Mouse (Mus musculus) neural tube, embryonic 15.5 days (tissue): ENCODE results near the gene Gm44805. TPM values are rescaled to one million over a fixed set of nuclear protein-coding genes. Genes with fewer than 3 reads are reported as not detected.

Experiments
- ATAC-seq: fragments of 200-750 bp; cut with Nextera tagmentation; 2 replicates; pipeline ENCODE4 v1.8.0; 2017; ENCODE audit warnings: mild to moderate bottlenecking, moderate TSS enrichment, moderate library complexity; ENCODE audit not compliant: low FRiP score
- H3K27ac ChIP-seq: fragments of 300-500 bp; sonication (generic); replicated peaks from 2 replicates; pipeline ENCODE4 v1.5.1; 2015; ENCODE audit warnings: mild to moderate bottlenecking, inconsistent platforms
- H3K27me3 ChIP-seq: fragments of 300-500 bp; sonication (generic); replicated peaks from 2 replicates; pipeline ENCODE4 v1.6.1; 2015; ENCODE audit warnings: inconsistent platforms
- H3K36me3 ChIP-seq: fragments of 300-500 bp; sonication (generic); 2 replicates; pipeline ENCODE4 v1.6.1; 2015; ENCODE audit warnings: inconsistent platforms
- H3K4me1 ChIP-seq: fragments of 300-500 bp; sonication (generic); 2 replicates; pipeline ENCODE4 v1.6.1; 2015; ENCODE audit warnings: inconsistent platforms
- H3K4me2 ChIP-seq: fragments of 300-500 bp; sonication (generic); 2 replicates; pipeline ENCODE4 v1.6.1; 2015; ENCODE audit warnings: inconsistent platforms, mild to moderate bottlenecking, moderate library complexity
- H3K4me3 ChIP-seq: fragments of 300-500 bp; sonication (generic); replicated peaks from 2 replicates; pipeline ENCODE4 v1.5.1; 2015; ENCODE audit warnings: mild to moderate bottlenecking, inconsistent platforms
- H3K9ac ChIP-seq: fragments of 300-500 bp; sonication (generic); replicated peaks from 2 replicates; pipeline ENCODE4 v1.6.1; 2015; ENCODE audit warnings: mild to moderate bottlenecking, inconsistent platforms
- H3K9me3 ChIP-seq: fragments of 300-500 bp; sonication (generic); replicated peaks from 2 replicates; pipeline ENCODE4 v1.6.1; 2016; ENCODE audit warnings: inconsistent platforms
- WGBS: fragments of 180-500 bp; shearing (Covaris S2); methylation state at CpG from one replicate; pipeline ENCODE4 v1.1.7; 2015; ENCODE audit warnings: mixed read lengths; 5-methylcytosine and 5-hydroxymethylcytosine counted together
- polyA plus RNA-seq: library from polyadenylated mRNA; unstranded; fragments of >200 nt; fragmentation: Nextera tagmentation; extraction: Ambion mirVana; gene quantifications from 2 replicates; pipeline ENCODE4 v1.2.1, GENCODE M21; 2015

Gm44805 gene
- polyA plus RNA-seq, 1 experiment from 2014 or later = not detected

- Histone ChIP-seq H3K4me2 (peak overlapping the region; percentile 60), H3K27me3 (no peaks in the 10 kb centered on the region), H3K27ac (peak overlapping the region; percentile 71), H3K4me3 (peak overlapping the region; percentile 29), H3K9me3 (no peaks in the 10 kb centered on the region), H3K9ac (peak overlapping the region; percentile 38), H3K36me3 (peaks cover 10% of the 10 kb centered on the region; the same call in 1 of the 2 replicates), H3K4me1 (peaks cover 32% of the 10 kb centered on the region)
- no peak for ATAC-seq
- 4% methylated on average over 28 of the region's 28 CpGs for WGBS
These were observed 17.0 kb upstream of the Gm44805 start for GRCm38 (mm10) chr7:19697949-19698906.

DNA sequence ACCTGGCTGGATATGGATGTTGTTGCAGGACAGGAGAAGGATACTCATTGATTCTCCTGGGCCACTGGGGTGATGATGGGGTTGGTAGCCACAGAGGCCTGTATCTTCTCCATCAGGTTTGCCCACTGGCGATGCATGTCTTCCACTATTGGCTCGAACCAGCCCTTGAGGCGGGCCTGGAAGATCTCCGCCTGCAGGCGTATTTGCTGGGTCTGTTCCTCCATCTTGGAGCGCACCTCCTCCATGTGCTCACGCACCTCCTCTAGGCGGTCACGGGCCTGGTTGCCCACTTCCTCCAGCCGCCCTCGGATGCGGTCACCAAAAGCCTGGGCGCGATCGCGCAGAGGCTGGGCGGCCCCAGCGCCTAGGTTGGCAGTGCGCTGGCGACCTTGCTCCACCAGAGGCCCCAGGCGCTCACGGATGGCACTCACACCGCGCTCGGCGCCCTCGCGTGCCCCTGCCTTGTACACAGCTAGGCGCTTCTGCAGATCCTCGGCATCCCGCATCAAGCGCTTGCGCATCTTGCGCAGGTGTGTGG, 15.2 kb upstream of the Gm44805 start:
- H3K4me3 ChIP-seq = no peak overlapping the region
- peaks cover 32% of the 10 kb centered on the region for H3K4me1 ChIP-seq
- no peak overlapping the region for H3K9ac ChIP-seq
- H3K9me3 ChIP-seq = no peaks in the 10 kb centered on the region
- no peak overlapping the region for H3K27ac ChIP-seq
- no peaks in the 10 kb centered on the region for H3K27me3 ChIP-seq
- H3K36me3 ChIP-seq = 0 out of 2 replicates have a peak, but pooled peaks cover 4% of the 10 kb centered on the region
- ATAC-seq = no peak
- WGBS = 96% methylated on average over 34 of the region's 34 CpGs
- H3K4me2 ChIP-seq = 0 out of 2 replicates have a peak overlapping the region, but pooled peaks have one; percentile 60

DNA sequence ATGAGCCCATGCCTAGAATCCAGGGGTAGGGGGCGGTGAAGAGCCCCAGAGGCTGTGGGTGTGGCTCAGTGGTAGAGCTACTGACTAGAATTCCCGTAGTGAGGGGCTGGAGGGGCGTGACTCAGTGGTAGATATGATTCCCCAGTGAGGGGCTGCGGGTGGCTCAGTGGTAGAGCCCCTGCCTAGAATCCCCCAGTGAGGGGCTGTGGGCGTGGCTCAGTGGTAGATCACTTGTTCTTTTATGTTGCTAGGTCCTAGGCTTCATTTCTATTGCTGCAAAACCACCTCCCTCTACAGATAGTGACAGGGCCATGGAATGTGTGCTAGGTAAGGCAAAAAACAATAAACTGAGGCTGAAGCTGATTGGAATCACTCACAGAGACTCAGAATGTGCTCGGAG, 14.7 kb upstream of the Gm44805 start:
- no peak overlapping the region for H3K4me3 ChIP-seq
- no peaks in the 10 kb centered on the region for H3K9me3 ChIP-seq
- H3K4me1 ChIP-seq = peaks cover 30% of the 10 kb centered on the region
- no peak overlapping the region for H3K4me2 ChIP-seq
- WGBS = 86% methylated on average over 6 of the region's 6 CpGs
- no peak overlapping the region for H3K27ac ChIP-seq
- ATAC-seq = no peak
- no peak overlapping the region for H3K9ac ChIP-seq
- 0 out of 2 replicates have a peak, but pooled peaks cover 4% of the 10 kb centered on the region for H3K36me3 ChIP-seq
- no peaks in the 10 kb centered on the region for H3K27me3 ChIP-seq

DNA sequence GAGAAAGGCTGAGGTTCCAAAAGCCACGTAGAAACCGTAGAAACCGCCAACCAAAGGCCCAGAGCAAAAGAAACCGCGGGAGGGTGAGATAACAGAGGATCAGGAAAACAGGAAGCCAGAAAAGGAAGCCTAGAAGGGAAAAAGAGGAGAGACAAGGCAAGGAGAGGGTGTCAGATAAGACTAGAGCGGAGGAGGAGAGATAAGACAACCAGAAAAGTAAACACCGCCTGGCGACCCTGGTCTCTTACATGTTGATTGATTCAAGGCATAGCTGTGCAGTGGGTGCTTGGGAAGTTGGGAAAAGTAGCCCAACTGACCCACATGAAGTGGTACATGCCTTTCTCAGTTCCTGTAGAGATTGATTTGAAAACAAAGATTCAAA, 14.0 kb upstream of the Gm44805 start:
- H3K4me1 ChIP-seq = peaks cover 28% of the 10 kb centered on the region
- 60% methylated on average over 8 of the region's 8 CpGs for WGBS
- no peaks in the 10 kb centered on the region for H3K9me3 ChIP-seq
- H3K36me3 ChIP-seq = 0 out of 2 replicates have a peak, but pooled peaks cover 4% of the 10 kb centered on the region
- no peak for ATAC-seq
- no peak overlapping the region for H3K9ac ChIP-seq
- H3K27me3 ChIP-seq = no peaks in the 10 kb centered on the region
- H3K4me2 ChIP-seq = no peak overlapping the region
- no peak overlapping the region for H3K4me3 ChIP-seq
- H3K27ac ChIP-seq = no peak overlapping the region

DNA sequence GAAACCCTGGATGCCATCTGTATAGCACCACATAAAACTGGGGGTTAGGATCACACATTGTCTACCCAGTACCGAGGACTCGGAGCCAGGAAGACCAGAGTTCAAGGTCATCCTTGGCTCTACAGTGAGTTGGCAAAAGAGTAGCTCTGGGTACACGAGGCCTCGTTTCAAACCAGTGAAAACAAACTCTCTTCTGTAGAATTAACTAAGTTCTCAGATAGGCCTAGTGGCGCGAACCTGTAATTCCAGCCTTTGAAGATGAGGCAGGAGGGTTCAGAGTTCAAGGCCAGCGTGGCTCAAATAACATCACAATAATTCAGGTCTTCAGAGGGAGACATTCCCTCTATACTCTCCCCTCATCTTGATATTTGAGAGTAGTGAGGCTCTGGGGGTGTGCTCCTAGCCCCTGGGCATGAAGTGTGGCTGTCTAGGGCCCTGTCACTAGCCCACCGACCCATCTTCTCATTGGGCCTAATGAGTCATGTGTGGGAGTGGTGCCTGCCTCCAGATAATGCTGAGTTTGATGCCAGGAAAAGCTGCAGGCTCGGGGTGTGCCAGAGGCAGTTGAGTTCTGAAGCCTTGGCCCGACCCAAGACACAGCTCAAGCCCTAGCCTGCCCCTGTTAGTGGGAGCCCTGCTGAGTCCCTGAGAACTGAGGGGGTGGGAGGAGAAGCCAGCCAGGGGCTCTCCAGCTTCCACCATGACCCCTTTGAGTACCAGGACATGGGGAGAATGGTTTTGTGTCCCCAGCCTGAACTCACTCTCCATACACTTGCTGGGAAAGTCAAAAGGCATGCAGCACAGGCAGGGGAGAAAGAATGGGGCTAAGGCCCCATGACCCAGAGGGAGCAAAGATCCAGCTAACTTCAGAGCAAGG, 13.4 kb upstream of the Gm44805 start:
- no peak for ATAC-seq
- H3K9me3 ChIP-seq = no peaks in the 10 kb centered on the region
- no peak overlapping the region for H3K9ac ChIP-seq
- WGBS = 89% methylated on average over 10 of the region's 10 CpGs
- H3K27ac ChIP-seq = no peak overlapping the region
- H3K27me3 ChIP-seq = no peaks in the 10 kb centered on the region
- H3K36me3 ChIP-seq = 0 out of 2 replicates have a peak, but pooled peaks cover 4% of the 10 kb centered on the region
- H3K4me3 ChIP-seq = no peak overlapping the region
- H3K4me1 ChIP-seq = peaks cover 25% of the 10 kb centered on the region
- no peak overlapping the region for H3K4me2 ChIP-seq

DNA sequence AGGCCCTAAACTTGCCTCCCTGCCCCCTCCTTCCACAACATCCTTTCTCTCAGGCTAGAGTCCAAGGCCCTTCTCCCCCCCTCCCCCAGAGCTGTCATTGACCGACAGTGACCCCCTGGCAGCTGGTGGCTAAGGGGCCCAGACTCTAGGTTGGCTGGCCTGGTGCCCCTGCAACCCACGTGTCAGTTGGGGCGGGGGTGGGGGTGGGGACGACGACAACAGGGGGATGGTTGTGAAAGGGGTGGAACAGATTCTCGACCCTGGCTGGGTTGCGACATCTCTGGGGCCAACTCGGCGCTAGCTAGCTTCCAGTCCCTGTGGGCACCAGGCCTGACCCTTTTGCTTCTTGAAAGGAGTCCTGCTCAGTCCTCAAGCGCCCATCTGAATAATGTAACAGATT, 12.2 kb upstream of the Gm44805 start:
- Histone ChIP-seq H3K9me3 (no peaks in the 10 kb centered on the region), H3K4me2 (no peak overlapping the region), H3K27ac (peak overlapping the region; percentile 56), H3K4me1 (peaks cover 14% of the 10 kb centered on the region), H3K36me3 (0 out of 2 replicates have a peak, but pooled peaks cover 4% of the 10 kb centered on the region), H3K9ac (no peak overlapping the region), H3K4me3 (no peak overlapping the region), H3K27me3 (no peaks in the 10 kb centered on the region)
- ATAC-seq = peak; percentile 46
- 30% methylated on average over 10 of the region's 10 CpGs for whole genome bisulfite sequencing

DNA sequence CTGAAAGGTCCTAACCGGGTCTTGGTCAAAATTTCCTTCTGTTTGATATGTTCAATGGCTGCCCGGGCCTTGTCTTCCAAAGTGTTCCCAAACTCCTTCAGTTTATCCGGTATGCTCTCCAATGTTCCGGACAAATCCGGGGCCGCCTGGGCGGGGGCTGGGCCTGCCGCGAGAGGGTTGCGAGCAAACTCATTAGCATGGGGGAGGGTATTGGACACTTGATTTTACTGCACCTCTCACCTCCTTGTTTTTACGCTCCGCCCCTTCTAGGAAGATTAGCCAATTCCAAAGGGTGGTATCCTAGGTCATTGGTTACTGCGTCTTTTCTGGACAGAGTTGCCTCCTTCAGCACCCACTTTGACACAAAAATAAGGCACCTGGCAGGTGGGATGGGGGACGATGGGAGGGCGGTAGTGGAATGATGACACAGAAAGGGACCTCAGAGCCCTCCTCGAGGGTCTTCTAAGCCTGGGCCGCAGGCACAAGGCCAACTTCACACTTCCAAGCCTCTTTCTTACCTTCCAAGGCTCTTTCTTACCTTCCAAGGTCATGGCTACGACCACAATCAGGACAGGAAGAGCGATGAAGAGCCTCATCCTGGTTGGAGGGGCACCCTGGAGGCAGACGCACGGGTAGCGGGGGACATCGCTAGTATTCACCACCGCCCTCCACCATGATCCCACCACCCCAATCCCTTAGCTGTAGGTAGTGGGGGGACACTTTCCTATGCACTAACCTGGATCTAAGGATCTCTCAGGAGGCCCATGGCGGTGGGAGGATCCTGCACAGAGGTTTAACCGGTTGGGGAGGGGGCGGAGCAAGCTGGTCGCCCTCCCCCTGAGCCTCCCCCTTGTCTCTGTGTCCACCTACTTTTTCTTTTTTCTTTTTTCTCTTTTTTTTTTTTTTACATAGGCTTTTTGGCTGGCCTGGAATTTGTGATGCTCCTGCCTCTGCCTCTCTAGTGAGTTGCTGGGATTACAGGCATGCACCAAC, 10.9 kb upstream of the Gm44805 start, which contains the start of gene Apoc1:
TSS of gene Apoc1 (minus strand) at position 788 of the 993 bp plus-strand sequence.
- 53% methylated on average over 28 of the region's 28 CpGs for WGBS
- Histone ChIP-seq H3K27ac (peak within 1 kb of the TSS; percentile 56; the same call in 1 of the 2 replicates), H3K9me3 (no peaks in the 10 kb centered on the region), H3K9ac (no peak within 1 kb of the TSS), H3K27me3 (no peaks in the 10 kb centered on the region), H3K36me3 (0 out of 2 replicates have a peak, but pooled peaks cover 4% of the 10 kb centered on the region), H3K4me3 (no peak within 1 kb of the TSS), H3K4me1 (peaks cover 5% of the 10 kb centered on the region; the same call in 1 of the 2 replicates), H3K4me2 (no peak within 1 kb of the TSS)
- no peak for ATAC-seq

- WGBS = 78% methylated on average over 6 of the region's 6 CpGs
- no peaks in the 10 kb centered on the region for H3K36me3 ChIP-seq
These were observed 10.2 kb upstream of the Gm44805 start for GRCm38 (mm10) chr7:19691434-19691833.

DNA sequence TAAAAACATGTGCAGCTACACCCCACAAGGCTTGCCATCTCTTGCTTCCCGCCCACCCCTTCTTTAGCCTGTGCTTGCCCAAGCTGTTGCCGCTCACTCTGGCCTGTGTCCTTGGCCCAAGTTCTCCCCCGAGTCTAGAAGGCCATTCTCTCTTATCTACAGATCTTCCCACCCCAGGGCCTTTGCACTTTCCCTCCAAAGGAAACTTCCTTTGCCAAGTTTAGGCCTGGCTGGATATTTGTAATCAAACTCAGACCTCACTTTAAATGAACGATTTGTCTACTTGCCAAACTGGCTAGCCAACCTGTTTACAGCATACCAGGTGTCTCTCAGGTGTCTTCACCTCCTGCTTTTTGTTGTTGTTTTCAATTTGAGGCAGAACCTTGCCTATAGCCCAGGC, 9.6 kb upstream of the Gm44805 start:
- H3K27me3 ChIP-seq = no peaks in the 10 kb centered on the region
- no peak overlapping the region for H3K27ac ChIP-seq
- H3K4me2 ChIP-seq = no peak overlapping the region
- WGBS = 90% methylated on average over 4 of the region's 4 CpGs
- peaks cover 5% of the 10 kb centered on the region; the same call in 1 of the 2 replicates for H3K4me1 ChIP-seq
- no peak overlapping the region for H3K4me3 ChIP-seq
- no peak for ATAC-seq
- no peaks in the 10 kb centered on the region for H3K9me3 ChIP-seq
- no peak overlapping the region for H3K9ac ChIP-seq
- H3K36me3 ChIP-seq = no peaks in the 10 kb centered on the region

More at GRCm38 (mm10) chr7:19691434-19691833, 10.2 kb upstream of the Gm44805 start:
- Histone ChIP-seq H3K27me3 (no peaks in the 10 kb centered on the region), H3K4me1 (peaks cover 5% of the 10 kb centered on the region; the same call in 1 of the 2 replicates), H3K4me2 (no peak overlapping the region), H3K27ac (no peak overlapping the region), H3K4me3 (no peak overlapping the region), H3K9ac (no peak overlapping the region), H3K9me3 (no peaks in the 10 kb centered on the region)
- ATAC-seq = no peak

- ATAC-seq = no peak
- Histone ChIP-seq H3K27me3 (no peaks in the 10 kb centered on the region), H3K4me1 (peaks cover 5% of the 10 kb centered on the region; the same call in 1 of the 2 replicates), H3K27ac (no peak overlapping the region), H3K4me3 (no peak overlapping the region), H3K4me2 (no peak overlapping the region), H3K9ac (no peak overlapping the region), H3K36me3 (no peaks in the 10 kb centered on the region), H3K9me3 (no peaks in the 10 kb centered on the region)
- 95% methylated on average over 2 of the region's 2 CpGs for WGBS
These were observed 7.4 kb upstream of the Gm44805 start for GRCm38 (mm10) chr7:19688611-19689010.
